Mouse (Mus musculus) thymus, adult 2 months (tissue): ENCODE data around the gene Rab11fip4. TPM values are rescaled to one million over a fixed set of nuclear protein-coding genes. Genes with fewer than 3 reads are reported as not detected.

ENCODE experiments used
- DNase-seq: peaks from one replicate; pipeline ENCODE4 v3.0.0; 2021
- H3K27ac ChIP-seq: fragments of 200-500 bp; 2 replicates; pipeline ENCODE4 v1.5.1; 2012; ENCODE audit warnings: low read length, control low read depth; ENCODE audit not compliant: control insufficient read depth, insufficient read depth
- H3K27me3 ChIP-seq: fragments of 200-500 bp; 2 replicates; pipeline ENCODE4 v1.6.1; 2012; ENCODE audit warnings: mild to moderate bottlenecking, low read length, moderate library complexity, mixed read lengths; ENCODE audit not compliant: control insufficient read depth, insufficient read depth
- H3K36me3 ChIP-seq: fragments of 200-500 bp; 2 replicates; pipeline ENCODE4 v1.6.1; 2012; ENCODE audit warnings: mild to moderate bottlenecking, low read length, moderate library complexity; ENCODE audit not compliant: control insufficient read depth, insufficient read depth
- H3K4me1 ChIP-seq: fragments of 200-500 bp; replicated peaks from 2 replicates; pipeline ENCODE4 v1.6.1; 2012; ENCODE audit warnings: low read length; ENCODE audit not compliant: control insufficient read depth, insufficient read depth
- H3K4me3 ChIP-seq: fragments of 200-500 bp; 2 replicates; pipeline ENCODE4 v1.5.1; 2012; ENCODE audit warnings: mild to moderate bottlenecking, low read length, control low read depth, moderate library complexity; ENCODE audit not compliant: control insufficient read depth, insufficient read depth
- CTCF ChIP-seq: fragments of 200-500 bp; IDR thresholded peaks from 2 replicates; pipeline ENCODE4 v1.5.1; 2012; ENCODE audit warnings: mild to moderate bottlenecking, control low read depth, low read length, moderate library complexity, borderline replicate concordance; ENCODE audit not compliant: control insufficient read depth, poor library complexity, insufficient read depth; ENCODE audit errors: extremely low read depth
- POLR2A ChIP-seq: fragments of 200-500 bp; IDR thresholded peaks from 2 replicates; pipeline ENCODE4 v1.6.1; 2012; ENCODE audit warnings: mild to moderate bottlenecking, low read length, control low read depth, moderate library complexity; ENCODE audit not compliant: control insufficient read depth, poor library complexity, insufficient read depth; ENCODE audit errors: extremely low read depth
- WGBS: fragments of 180-500 bp; shearing (Covaris S2); methylation state at CpG from one replicate; pipeline ENCODE4 v1.1.7; 2018; 5-methylcytosine and 5-hydroxymethylcytosine counted together
- polyA plus RNA-seq: library from polyadenylated mRNA; depleted of rRNA; stranded (reverse); fragments of >200 nt; gene quantifications from 2 replicates; pipeline ENCODE4 v1.2.3, GENCODE M21; 2012; rRNA removed

The Rab11fip4 gene
- polyA plus RNA-seq, 1 experiment, result 36.8 TPM

- 66% methylated on average over 19 of the region's 19 CpGs for WGBS
- H3K27me3 ChIP-seq, result no peaks in the 10 kb centered on the region
- DNase-seq, result no peak
- no peak overlapping the region for H3K4me3 ChIP-seq
- no peaks in the 10 kb centered on the region for H3K36me3 ChIP-seq
- no peaks in the 10 kb centered on the region for H3K4me1 ChIP-seq
- H3K27ac ChIP-seq, result no peak overlapping the region
- no peak for TF ChIP-seq CTCF
- no peak for TF ChIP-seq POLR2A
These were observed 147.9 kb downstream of the Rab11fip4 start for GRCm38 (mm10) chr11:79738725-79739558.

- DNase-seq, result no peak
- H3K27ac ChIP-seq, result no peak overlapping the region
- H3K4me1 ChIP-seq, result no peaks in the 10 kb centered on the region
- H3K4me3 ChIP-seq, result no peak overlapping the region
- TF ChIP-seq POLR2A (no peak), CTCF (no peak)
- no peaks in the 10 kb centered on the region for H3K36me3 ChIP-seq
- 94% methylated on average over 10 of the region's 10 CpGs for WGBS
- H3K27me3 ChIP-seq, result no peaks in the 10 kb centered on the region
These were observed 149.9 kb downstream of the Rab11fip4 start for GRCm38 (mm10) chr11:79740740-79741512.

GRCm38 (mm10) chr11:79746552-79747102 is 155.6 kb downstream of the Rab11fip4 start:
- Histone ChIP-seq H3K36me3 (no peaks in the 10 kb centered on the region), H3K27ac (no peak overlapping the region), H3K27me3 (no peaks in the 10 kb centered on the region), H3K4me3 (no peak overlapping the region), H3K4me1 (no peaks in the 10 kb centered on the region)
- TF ChIP-seq POLR2A (no peak), CTCF (no peak)
- WGBS, result 89% methylated on average over 11 of the region's 11 CpGs
- no peak for DNase-seq

Other genes starting within 250 kb of the Rab11fip4 start
- 0.05 and 0.23 TPM in 2 replicates for gene Omg, start 87.1 kb upstream of the Rab11fip4 start, polyA plus RNA-seq
- 77.3 and 95.6 TPM in 2 replicates for gene Evi2b, start 67.5 kb upstream of the Rab11fip4 start, polyA plus RNA-seq
- 3.5 and 3.6 TPM in 2 replicates for gene Evi2, start 60.6 kb upstream of the Rab11fip4 start, polyA plus RNA-seq
- 12.8 and 16.9 TPM in 2 replicates for gene Evi2a, start 60.6 kb upstream of the Rab11fip4 start, polyA plus RNA-seq